Mouse (Mus musculus) thymus, postnatal 25 days (tissue): ENCODE measurements around the gene Dolk.

ENCODE experiments used
- DNase-seq: peaks from one replicate; pipeline ENCODE4 v3.0.0; 2022

Dolk gene

DNA sequence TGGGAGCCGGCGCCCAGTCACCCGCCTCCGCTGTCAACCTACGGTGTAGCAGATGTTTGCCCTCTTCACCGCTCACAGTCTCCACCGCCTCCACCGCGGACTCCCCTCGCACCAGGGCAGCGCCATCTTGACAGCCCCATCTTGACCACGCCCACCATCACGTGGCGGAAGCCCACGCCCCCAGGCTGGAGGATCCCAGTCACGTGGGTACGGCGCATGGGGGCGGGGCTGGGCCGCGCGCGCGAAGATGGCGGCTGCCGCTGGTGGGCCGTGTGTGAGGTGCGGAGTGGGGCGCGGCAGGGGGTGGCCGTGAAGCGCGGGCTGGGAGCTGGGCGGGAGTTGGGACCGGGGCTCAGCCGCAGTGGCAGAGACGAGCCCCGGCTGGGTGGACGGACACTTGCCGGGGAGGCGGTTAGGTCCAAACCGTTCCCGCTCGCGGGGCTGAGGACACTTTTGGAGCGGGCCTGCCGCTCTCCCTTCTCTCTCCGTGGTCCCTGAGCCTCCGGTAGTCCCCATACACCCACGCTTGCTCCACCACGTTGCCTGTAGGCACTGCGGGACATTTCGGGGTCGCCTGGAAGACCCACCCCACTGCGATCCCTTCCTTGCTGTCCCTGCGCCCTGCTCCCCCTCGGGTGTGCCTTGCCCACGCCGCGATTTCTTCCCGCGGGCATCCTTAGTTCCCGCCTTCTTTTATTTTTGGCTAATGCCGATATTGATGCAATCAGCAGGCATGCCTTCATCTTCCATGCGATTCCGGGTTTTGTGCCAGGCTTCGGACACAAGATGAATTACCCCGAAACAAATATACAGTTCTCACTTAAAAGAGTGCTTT is at the start of gene Dolk, which contains the start of gene Nup188:
TSS of gene Dolk (minus strand) at position 143 of the 835 bp plus-strand sequence.
TSS of gene Nup188 (plus strand) at position 206 of the 835 bp plus-strand sequence.
- peak; percentile 98 for DNase-seq

DNA sequence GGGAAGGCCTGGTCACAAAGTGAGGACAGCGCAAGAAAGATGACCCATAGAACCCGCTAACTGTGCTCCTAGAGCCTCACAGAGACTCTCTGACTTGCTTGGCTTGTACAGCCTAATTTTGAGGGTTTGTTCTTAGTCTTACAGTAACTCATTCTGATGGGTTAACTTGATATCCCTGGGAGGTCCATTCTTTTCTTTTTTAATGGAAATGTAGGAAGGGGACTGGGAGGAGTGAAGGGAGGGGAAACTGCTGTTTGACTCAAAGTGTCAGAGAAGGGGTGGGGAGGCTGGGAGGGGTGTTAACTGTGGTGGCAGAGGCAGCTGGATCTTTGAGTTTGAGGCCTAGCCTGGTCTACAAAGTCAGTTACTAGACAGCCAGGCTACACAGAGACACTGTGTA is 49.2 kb upstream of the Dolk start:
- no peak for DNase-seq

DNA sequence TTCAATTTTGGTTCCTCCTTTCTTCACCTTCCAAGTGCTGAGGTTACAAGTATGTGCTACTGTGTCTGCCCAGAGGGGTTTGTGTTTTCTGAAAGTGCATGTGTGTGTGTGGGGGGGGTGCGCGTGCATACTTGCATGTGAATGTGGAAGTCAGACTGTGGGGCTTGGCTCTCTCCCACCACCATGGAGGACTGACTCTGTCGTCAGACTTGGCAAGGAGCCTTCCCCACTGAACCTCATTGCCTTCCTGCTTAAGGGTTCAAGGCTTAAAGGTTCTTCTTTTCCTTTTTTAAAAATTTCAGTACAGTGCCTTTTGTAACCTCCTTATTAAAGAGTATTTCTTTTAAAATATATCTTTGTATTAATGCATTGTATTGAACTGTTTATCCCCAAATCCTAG is 42.7 kb upstream of the Dolk start:
- DNase-seq: no peak

DNA sequence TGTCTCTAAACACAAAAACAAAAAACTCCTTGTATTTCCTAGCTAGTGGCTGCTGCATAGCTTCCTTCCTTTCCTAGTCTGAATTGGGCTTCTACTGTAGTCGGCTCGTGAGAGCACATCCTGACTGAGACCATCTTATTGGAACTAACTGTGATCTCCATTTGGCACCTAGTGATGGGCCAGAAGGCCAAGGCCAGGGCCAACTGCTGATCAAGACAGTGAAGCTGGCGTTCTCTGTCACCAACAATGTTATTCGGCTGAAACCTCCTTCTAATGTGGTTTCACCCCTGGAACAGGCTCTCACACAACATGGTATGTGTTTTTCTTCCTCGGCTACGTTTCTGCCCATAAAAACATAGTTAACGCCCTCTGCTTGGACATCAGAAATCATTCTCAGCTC is 41.1 kb upstream of the Dolk start:
- DNase-seq: no peak

DNA sequence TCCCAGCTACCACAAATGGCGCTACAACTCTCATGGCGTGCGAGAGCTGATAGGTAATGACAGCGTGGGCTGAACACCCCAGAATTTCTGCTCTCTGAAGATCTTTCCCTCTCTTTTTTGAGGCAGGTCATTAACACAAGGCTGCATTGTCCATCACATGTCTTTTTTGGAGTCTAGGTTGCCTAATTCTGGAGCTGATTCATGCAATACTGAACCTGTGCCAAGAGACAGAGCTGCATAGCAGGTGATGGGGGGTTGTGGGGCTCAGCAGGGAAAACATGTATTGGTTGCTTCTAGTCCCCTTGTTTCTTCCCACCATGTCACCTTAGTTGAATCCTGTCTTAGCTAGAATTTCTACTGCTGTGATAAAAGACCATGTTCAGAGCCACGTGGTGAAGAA is 39.2 kb upstream of the Dolk start:
- DNase-seq: no peak

DNA sequence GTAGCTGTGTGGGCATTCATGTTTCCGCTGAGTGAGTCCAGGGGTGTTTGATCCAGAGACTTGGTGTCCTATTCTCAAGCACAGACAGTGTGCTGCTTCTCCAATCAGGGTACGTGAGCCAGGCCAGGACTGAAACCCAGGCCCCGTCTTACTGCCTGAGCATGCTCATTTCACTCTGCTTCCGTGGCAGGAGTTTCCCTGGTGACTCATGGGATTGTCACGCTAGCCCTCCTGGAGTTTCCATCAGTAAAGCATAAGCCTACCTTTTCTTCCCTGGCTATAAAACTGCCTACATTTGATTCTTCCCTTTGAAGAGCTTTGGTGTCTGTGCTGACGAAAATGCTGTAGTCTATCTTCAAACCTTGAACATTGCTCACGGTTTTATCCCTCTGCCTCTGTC is 37.0 kb upstream of the Dolk start:
- DNase-seq: no peak

DNA sequence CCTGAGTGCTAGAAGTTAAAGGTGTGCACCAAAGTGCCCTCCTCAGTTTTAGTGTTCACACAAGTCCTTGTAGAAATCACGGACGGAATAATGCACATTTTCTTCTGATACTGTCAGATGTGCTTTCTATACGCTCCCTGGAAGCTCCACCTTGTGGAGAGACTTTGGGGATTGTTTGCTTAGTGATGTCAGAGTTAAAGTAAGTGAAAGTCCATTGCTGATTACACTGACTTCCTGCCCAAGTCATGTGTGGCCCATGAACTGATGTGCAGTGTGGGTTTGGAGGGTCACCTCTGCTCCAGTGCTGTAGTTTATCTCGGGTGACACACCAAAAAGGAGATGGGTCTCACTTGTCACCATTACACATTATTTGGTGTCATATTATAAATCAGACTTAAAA is 33.1 kb upstream of the Dolk start:
- no peak for DNase-seq

DNA sequence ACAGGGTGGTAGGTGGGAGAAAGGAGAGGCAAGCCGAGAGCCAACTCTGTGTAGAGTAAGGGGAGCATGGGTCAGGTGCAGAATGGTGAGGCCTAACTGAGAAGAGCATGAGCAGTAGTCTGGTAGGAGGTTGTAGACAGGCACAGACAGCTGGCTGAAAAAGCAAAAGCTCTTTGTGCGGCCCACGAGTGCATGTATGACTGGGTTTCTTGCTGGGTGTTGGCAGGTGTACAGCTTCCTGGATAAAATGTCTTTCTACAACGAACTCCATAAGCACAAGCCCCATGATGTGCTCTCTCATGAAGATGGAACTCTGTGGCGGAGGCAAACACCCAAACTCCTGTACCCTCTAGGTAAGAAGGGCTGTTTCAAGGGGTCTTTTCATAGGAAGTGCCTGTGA is 30.8 kb upstream of the Dolk start:
- DNase-seq: no peak

DNA sequence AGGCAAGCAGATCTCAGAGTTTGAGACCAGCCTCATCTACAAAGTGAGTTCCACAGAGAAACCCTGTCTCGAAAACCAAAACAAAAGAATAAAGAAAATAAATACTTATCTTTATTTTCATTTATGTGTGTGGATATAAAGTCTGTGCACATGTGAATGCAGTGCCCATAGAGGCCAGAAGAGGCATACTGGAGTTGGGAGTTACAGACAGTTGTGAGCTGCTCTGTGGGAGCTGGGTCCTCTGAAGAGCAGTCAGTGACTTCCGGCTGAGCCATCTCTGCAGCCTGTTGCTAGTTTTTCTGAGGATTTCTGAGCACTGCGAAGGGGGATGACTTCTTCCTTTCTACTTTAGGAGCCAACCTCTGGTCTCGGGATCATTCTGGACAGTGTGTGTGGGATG is 30.0 kb upstream of the Dolk start:
- no peak for DNase-seq

DNA sequence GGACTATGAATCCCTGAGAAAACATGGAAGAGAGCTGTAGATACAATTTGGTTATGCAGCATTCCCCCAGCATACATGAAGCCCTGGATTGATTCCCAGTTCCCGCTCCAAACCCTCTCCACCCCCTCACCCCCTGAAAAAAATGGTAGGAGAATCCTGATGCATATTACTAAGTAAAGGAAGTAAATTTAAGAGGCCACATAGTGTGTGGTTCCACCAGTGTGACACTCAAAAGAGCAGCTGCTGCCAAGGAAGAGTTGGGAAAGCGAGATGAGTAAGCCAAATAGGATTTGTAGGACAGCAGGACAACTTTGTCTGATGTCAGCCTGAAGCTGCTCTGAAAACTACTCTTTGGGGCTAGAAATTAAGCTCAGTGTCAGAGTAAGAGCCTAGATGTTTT is 25.3 kb upstream of the Dolk start:
- no peak for DNase-seq

DNA sequence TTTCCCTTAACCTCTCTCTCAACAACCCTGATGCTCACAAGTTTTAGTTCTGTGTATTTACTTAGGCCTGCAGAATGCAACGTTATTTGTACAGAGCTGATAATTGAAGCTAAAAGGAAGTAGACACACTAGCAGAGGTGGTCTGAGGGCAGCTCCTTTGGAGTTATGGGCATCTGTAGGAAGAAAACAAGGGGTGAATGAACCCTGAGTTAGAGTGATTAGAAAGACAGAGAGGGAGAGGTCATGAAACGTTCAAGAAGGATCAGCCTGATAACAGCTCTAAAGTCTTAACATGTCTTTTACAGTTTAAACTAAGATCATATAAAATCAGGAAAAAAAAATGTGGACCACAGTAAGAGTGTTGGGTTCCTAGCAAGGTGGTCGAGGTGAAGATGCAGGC is 23.2 kb upstream of the Dolk start:
- no peak for DNase-seq

DNA sequence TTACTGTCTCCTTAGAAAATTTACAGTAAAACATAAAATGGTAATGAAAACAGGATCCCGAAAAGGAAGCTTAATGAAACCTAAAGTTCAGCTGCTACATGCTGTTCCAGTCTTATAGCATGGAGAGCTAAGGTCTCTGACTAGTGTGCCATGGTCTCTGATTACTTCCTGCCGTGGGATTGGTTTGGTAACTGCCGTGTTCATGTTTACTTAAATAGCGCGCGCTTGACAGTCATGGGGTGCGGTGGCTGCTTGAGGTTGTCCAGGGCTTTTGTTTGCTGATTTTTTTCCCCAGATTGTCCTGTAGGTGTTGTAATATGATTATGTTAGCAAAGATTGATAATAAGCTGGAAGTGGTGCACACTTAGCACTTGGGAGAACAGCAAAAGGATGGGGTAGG is 20.0 kb upstream of the Dolk start:
- no peak for DNase-seq

DNA sequence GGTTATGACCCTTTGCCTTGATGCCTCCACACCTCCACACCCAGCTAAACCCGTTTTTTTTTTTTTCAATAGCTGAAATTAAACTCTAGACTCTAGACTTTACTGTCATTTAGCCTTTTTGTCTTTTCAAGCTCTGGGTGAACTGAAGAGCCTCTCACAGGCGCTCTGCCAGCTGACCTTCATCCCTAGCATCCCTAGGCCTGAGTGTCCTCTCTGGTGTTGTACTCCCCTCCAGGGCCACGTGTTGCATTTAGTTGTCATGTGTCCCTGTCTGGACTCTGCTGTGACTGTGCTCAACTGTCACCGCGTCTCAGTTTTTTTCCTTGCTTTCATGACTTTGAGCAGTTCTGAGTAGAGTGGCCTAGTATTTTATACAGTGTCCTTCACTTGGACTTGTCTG is 13.8 kb upstream of the Dolk start:
- no peak for DNase-seq

DNA sequence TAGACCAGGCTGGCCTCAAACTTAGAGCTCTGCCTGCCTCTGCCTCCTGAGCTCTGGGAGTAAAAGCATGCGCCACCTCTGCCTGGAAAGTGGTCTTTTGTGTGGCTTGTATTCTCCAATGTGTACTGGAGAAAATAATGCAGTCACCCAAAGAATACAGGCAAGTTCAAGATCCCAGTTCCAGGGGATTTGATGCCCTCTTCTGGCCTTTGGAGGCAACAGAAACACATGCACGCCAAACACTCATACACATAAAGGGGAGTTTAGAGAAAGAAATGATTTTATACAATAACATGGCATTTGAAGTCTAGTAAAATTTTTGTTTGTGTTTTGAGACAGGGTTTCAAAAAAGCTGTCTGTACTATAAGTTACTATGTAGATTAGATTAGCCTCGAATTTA is 13.4 kb upstream of the Dolk start:
- DNase-seq: no peak

DNA sequence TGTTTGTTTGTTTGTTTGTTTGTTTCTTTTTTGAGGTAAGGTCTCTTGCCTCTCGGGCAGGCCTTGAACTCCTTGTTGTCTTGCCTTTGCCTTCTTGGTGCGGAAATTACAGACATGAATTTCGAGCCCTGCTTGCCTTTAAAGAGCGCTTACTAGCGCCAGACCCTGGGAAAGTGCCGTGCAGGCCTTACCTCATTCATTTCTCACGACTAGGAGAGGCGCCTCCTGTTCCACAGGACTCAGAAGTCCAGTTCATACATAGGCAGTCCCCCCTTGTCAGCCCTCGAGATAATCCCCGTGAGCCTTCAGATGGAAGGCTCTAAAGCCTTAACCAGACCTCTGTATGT is 866 bp upstream of the Dolk start:
- peak; percentile 25 for DNase-seq

DNA sequence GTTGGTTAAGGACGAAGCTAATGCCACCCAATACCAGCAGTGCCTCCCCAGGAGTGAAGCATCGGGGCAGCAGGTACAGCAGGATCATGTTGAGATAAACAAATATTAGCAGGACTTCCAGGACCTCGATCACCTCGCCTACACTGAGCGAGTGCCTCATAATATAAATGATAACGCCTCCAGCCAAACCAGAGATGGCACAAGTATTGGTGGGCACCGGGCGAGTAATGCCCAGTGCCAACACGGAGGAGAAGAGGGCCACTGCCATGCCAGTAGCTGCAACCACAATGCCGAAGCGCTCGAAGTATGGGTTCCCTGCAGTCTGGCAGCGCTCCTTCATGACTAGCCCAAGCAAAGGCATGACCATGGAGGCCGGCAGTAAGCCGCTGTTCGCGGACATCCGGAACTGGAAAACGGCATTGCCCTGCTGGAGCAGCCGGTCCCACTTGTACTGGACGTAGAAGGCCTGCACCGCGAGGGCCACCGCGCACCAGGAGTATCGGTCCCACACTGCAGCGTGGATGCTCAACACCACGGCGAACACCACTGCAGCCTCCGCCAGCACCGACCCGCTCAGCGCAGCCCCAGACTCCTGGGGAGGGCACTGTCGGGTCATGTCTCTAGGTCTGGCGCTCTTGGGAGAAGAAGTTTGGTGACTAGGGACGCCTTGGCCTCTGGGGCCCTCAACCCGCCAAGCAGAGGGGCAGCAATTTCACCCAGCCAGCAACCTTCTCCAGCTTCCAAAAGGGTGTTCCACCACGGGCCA is 535 bp downstream of the Dolk start:
- peak; percentile 18 for DNase-seq

DNA sequence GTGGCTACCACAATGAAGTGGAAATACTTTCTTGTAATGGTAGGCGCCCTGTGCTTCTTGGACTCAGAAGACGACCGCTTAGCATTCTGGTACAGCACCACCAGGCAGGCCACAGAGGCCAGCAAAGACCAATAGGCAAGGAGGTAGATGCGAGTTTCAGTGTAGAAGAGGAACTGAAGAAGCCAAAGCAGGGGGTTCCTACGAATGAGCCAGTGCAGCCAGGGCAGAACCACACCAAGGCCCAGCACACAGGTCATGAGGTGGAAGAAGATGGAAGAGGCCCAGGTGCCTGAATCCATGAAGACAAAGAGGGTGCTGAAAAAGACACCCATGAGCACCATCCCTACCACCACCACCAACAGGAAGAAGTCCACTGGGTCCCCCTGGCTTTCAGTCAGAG is 1.1 kb downstream of the Dolk start:
- no peak for DNase-seq

DNA sequence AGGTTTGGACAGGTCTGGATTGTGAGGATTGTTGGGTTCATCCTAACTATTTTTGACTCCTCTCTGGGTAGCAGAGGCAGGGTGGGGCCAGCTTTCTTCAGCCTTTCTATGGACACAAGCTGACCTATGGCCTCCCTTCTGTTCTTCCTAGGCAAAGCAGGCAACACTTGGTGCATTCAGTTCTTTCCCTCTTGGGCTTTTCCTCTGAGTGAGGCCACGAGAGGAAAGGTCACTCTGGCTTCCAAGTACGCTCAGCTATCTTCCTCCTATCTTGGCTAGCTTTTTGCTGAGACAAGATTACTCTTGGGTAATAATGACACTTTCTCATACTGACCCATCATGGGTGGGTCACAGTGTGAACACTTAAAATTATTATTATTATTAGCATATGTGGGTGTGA is 2.9 kb downstream of the Dolk start:
- no peak for DNase-seq

DNA sequence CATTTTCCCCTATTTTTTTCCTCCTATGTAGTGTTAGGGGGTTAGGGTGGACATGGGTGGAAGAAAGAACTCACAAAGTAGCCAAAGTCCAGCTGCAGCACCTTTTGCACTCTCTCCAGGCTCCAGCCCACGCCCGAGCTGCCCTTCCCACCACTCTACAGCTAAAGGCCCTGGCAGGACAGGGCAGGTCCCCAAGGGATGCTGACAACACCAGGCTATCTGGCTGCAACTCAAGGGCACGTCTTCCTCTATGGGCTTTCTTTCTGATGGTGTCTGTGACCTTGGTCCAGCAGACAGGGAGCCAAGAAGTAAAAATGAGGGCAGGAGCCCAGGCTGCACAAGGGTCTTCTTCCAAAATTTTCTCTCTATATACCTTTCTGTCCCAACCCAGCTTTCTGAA is 4.5 kb downstream of the Dolk start:
- no peak for DNase-seq

DNA sequence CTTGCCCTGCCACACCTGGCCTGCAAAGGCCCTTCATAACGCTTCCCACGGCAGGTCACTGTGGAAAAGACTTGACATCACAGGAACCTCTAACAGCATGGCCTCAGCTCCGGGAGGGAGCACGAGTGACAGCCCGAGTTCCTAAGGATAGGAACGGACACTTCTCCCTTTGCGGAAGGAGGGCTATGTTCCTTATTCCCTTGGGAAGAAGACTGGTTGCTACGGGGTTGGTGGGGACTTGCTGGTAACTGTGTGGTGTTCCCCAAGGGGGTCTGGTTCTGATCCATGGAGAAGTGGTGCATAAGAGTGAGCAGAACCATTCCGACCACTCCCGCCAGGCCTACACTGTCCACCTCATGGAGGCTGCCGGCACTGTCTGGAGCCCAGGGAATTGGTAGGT is 5.4 kb downstream of the Dolk start, which contains the start of gene Gm28038:
TSS of gene Gm28038 (plus strand) at position 301 of the 400 bp plus-strand sequence.
- DNase-seq: no peak

DNA sequence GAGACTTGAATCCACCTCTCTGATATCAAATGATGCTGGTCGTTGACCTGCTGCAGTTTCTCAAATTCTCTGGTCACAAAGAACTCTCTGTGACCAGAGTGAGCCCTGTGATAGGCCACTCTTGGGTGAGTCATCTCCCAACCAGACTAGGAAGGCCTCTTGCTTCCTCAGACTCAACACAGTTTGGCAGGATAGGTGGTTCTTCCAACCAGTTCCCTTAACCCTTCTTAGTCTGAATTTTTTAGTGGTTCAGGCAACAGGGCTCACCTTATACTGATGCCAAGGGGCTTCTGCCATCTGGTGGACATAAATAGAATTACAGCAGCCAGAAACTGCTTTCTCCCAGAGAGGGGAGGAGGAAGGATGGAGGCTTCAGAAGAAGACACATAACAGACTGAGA is 16.0 kb downstream of the Dolk start:
- DNase-seq: peak; percentile 62

DNA sequence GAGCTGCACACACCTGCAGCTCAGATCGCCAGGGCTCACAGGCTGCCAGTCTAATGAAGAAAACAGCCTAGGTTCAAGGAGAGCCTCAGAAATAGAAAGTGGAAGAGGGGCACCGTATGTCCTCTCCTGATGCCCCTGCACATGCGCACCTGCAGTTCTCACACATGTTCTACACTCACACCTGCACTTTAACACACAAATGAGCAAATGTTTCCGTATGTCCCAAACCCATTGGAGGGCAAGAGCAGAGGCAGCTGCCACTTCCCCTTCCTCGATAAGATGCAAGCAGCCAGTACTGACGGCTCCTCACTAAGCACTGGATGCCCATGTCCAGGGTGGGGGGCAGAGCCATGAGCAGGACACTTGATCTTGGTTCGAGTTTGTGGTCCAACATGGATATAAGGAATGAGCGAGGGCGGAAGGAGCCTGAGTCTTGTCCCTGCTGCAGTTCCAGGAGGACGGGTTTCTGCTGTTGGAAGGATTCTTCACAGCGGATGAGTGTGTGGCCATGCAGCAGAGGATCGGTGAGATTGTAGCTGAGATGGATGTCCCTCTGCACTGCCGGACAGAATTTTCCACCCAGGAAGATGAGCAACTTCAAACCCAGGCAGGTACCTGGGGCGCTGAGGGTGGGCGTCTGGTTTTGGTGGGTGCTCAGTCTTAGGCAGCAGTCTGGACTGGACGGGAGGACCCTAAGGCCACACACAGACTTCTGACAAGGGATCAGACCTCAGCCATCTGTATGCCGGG is 16.7 kb downstream of the Dolk start:
- DNase-seq: no peak

DNA sequence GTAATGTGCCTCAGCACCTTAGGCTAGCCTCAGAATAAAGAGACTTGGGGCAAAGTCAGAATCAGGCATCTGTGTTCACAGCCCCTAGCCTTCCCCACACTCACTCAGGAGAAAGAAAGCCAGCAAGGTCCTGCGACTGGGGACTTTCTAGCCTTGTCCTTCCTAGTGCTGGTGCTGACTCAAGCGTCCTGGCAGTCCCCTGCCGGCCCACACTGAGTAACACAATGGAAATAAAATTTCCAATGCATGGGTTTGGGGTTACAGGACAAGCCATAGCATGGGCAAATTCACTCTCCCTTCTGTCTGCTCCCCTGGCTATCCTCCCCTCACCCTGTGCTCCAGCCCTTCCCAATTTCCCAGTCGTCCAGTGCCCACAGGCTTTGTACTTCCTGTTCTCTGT is 17.8 kb downstream of the Dolk start:
- no peak for DNase-seq

DNA sequence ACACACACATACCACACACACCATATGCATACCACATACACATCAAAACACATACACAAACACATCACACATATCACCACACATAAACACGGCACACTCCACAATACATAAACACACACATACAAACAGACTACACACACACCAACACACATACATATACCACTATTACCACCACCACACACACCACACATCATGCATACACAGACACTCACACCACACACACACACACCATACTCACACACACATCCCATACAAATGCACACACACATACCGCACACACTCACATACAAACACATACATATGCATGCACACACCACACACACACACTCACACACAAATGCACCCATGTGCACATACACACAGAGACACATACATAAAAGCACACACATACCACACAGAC is 18.7 kb downstream of the Dolk start:
- DNase-seq: no peak
